Mouse (Mus musculus) left cerebral cortex, postnatal 25 days (tissue): ENCODE data around the gene Mtfp1. TPM values are rescaled to one million over a fixed set of nuclear protein-coding genes. Genes with fewer than 3 reads are reported as not detected.

Source experiments
- microRNA-seq, 2 experiments: library from miRNA; unstranded; fragments of <30 nt; microRNA quantifications; one replicate each; pipeline ENCODE4 v1.2.0; 2022
- total RNA-seq, 2 experiments: library from RNA; stranded (reverse); gene quantifications; 2 replicates each; pipeline ENCODE4 v1.2.3; 2021

The Mtfp1 gene
- total RNA-seq, 2 experiments from 2014 or later = 92.3 to 104 TPM

Small RNA genes within 50 kb of the gene (microRNA-seq; reads per million reads assigned to microRNA genes)
- 1.0 to 3.2 reads per million in 2 experiments for gene Mir3060

Other genes starting within 250 kb of the Mtfp1 start
- gene Osbp2, start 231.5 kb downstream of the Mtfp1 start, total RNA-seq = 100 to 1,000 TPM; 133 TPM
- gene 4921536K21Rik, start 200.3 kb downstream of the Mtfp1 start, total RNA-seq = under 1 TPM; 0.25 to 0.39 TPM
- 10 to 100 TPM; 28.8 to 32.5 TPM for gene Dusp18, start 200.2 kb downstream of the Mtfp1 start, total RNA-seq
- 10 to 100 TPM; 17.9 to 20.5 TPM for gene Slc35e4, start 180.8 kb downstream of the Mtfp1 start, total RNA-seq
- 10 to 100 TPM; 19.6 to 20.4 TPM for gene Tcn2, start 163.3 kb downstream of the Mtfp1 start, total RNA-seq
- 10 to 100 TPM; 38.5 to 41.5 TPM for gene Pes1, start 131.5 kb downstream of the Mtfp1 start, total RNA-seq
- gene 4930556J24Rik, start 118.7 kb downstream of the Mtfp1 start, total RNA-seq = not detected
- gene Gal3st1, start 111.8 kb downstream of the Mtfp1 start, total RNA-seq = 10 to 100 TPM; 13.2 to 15.5 TPM
- gene Sec14l4, start 64.0 kb downstream of the Mtfp1 start, total RNA-seq = under 1 TPM in 1 of 2 experiments, not detected in 1; 0.21 TPM
- 1 to 10 TPM in 1 of 2 experiments, under 1 TPM in 1; 0.60 to 1.3 TPM for gene Sec14l3, start 30.6 kb downstream of the Mtfp1 start, total RNA-seq
- 10 to 100 TPM; 35.6 to 35.8 TPM for gene Sec14l2, start 28.0 kb upstream of the Mtfp1 start, total RNA-seq
- gene Rnf215, start 39.8 kb upstream of the Mtfp1 start, total RNA-seq = 10 to 100 TPM; 28.2 to 31.4 TPM
- 10 to 100 TPM; 14.9 to 17.7 TPM for gene Ccdc157, start 64.8 kb upstream of the Mtfp1 start, total RNA-seq
- 10 to 100 TPM; 68.6 to 73.1 TPM for gene Sf3a1, start 64.9 kb upstream of the Mtfp1 start, total RNA-seq
- 10 to 100 TPM; 34.5 to 35.6 TPM for gene Tbc1d10a, start 91.3 kb upstream of the Mtfp1 start, total RNA-seq
- gene Castor1, start 122.8 kb upstream of the Mtfp1 start, total RNA-seq = 1 to 10 TPM; 3.9 to 6.1 TPM
- under 1 TPM in 1 of 2 experiments, not detected in 1; 0.16 TPM for gene Osm, start 141.0 kb upstream of the Mtfp1 start, total RNA-seq
- gene Lif, start 162.1 kb upstream of the Mtfp1 start, total RNA-seq = under 1 TPM; 0.23 to 0.25 TPM